Mouse (Mus musculus) stomach, embryonic 14.5 days (tissue): ENCODE results near the gene Taf11. TPM values are rescaled to one million over a fixed set of nuclear protein-coding genes. Genes with fewer than 3 reads are reported as not detected.

Source experiments
- ATAC-seq: fragments of 200-750 bp; cut with Nextera tagmentation; 2 replicates; pipeline ENCODE4 v1.8.0; 2017; ENCODE audit warnings: low read depth, moderate TSS enrichment; ENCODE audit not compliant: insufficient number of reproducible peaks, insufficient read depth, low FRiP score
- H3K27ac ChIP-seq: fragments of 300-500 bp; sonication (generic); 2 replicates; pipeline ENCODE4 v1.5.1; 2014; ENCODE audit warnings: mild to moderate bottlenecking, low read length, moderate library complexity, mixed read lengths
- H3K27me3 ChIP-seq: fragments of 300-500 bp; sonication (generic); 2 replicates; pipeline ENCODE4 v1.6.1; 2014; ENCODE audit warnings: low read length, control low read depth, mixed read lengths; ENCODE audit not compliant: control insufficient read depth, insufficient read depth
- H3K36me3 ChIP-seq: fragments of 300-500 bp; sonication (generic); 2 replicates; pipeline ENCODE4 v1.6.1; 2014; ENCODE audit warnings: mild to moderate bottlenecking, control low read depth, low read length, moderate library complexity, mixed read lengths; ENCODE audit not compliant: control insufficient read depth, insufficient read depth
- H3K4me1 ChIP-seq: fragments of 300-500 bp; sonication (generic); 2 replicates; pipeline ENCODE4 v1.6.1; 2014; ENCODE audit warnings: low read length, control low read depth, mixed read lengths; ENCODE audit not compliant: control insufficient read depth, insufficient read depth
- H3K4me2 ChIP-seq: fragments of 300-500 bp; sonication (generic); replicated peaks from 2 replicates; pipeline ENCODE4 v1.6.1; 2014; ENCODE audit warnings: low read depth, low read length, control low read depth
- H3K4me3 ChIP-seq: fragments of 300-500 bp; sonication (generic); 2 replicates; pipeline ENCODE4 v1.5.1; 2014; ENCODE audit warnings: low read depth, low read length, control low read depth
- H3K9ac ChIP-seq: fragments of 300-500 bp; sonication (generic); replicated peaks from 2 replicates; pipeline ENCODE4 v1.6.1; 2014; ENCODE audit warnings: low read depth, mild to moderate bottlenecking, control low read depth, low read length, moderate library complexity, mixed read lengths
- H3K9me3 ChIP-seq: fragments of 300-500 bp; sonication (generic); 2 replicates; pipeline ENCODE4 v1.6.1; 2016; ENCODE audit warnings: low read depth, low read length, control low read depth; ENCODE audit not compliant: control insufficient read depth
- WGBS: fragments of 180-500 bp; shearing (Covaris S2); extraction: QIAGEN DNeasy Blood & Tissue Kit; methylation state at CpG from one replicate; pipeline ENCODE4 v1.1.7; 2014; 5-methylcytosine and 5-hydroxymethylcytosine counted together
- polyA plus RNA-seq: library from polyadenylated mRNA; unstranded; fragments of >200 nt; fragmentation: Nextera tagmentation; extraction: Ambion mirVana; gene quantifications from 2 replicates; pipeline ENCODE4 v1.2.1, GENCODE M21; 2014

The Taf11 gene
- polyA plus RNA-seq, 1 experiment from 2014 or later: 63.3 TPM

- H3K4me1 ChIP-seq: peaks cover 13% of the 10 kb centered on the region; the same call in 1 of the 2 replicates
- no peak overlapping the region for H3K4me2 ChIP-seq
- H3K36me3 ChIP-seq: no peaks in the 10 kb centered on the region
- no peak overlapping the region for H3K9ac ChIP-seq
- ATAC-seq: no peak
- no peaks in the 10 kb centered on the region for H3K27me3 ChIP-seq
- no peaks in the 10 kb centered on the region for H3K9me3 ChIP-seq
- H3K27ac ChIP-seq: no peak overlapping the region
- H3K4me3 ChIP-seq: no peak overlapping the region
- WGBS: 76% methylated on average over 4 of the region's 4 CpGs
Measured at GRCm38 (mm10) chr17:27931826-27932225, 22.2 kb upstream of the Taf11 start.

- Histone ChIP-seq H3K4me1 (peaks cover 21% of the 10 kb centered on the region), H3K9me3 (no peaks in the 10 kb centered on the region), H3K27ac (no peak overlapping the region), H3K4me3 (no peak overlapping the region), H3K36me3 (no peaks in the 10 kb centered on the region), H3K27me3 (no peaks in the 10 kb centered on the region), H3K9ac (no peak overlapping the region), H3K4me2 (no peak overlapping the region)
- WGBS: 93% methylated on average over 5 of the region's 5 CpGs
- ATAC-seq: no peak
Measured at GRCm38 (mm10) chr17:27930291-27930690, 20.6 kb upstream of the Taf11 start.

- Histone ChIP-seq H3K4me2 (no peak overlapping the region), H3K4me3 (no peak overlapping the region), H3K27me3 (no peaks in the 10 kb centered on the region), H3K36me3 (no peaks in the 10 kb centered on the region), H3K9ac (no peak overlapping the region), H3K4me1 (peaks cover 24% of the 10 kb centered on the region), H3K9me3 (no peaks in the 10 kb centered on the region), H3K27ac (peak overlapping the region; percentile 40; the same call in 1 of the 2 replicates)
- 63% methylated on average over 7 of the region's 7 CpGs for WGBS
- ATAC-seq: no peak
Measured at GRCm38 (mm10) chr17:27925504-27925903, 15.9 kb upstream of the Taf11 start.

- Histone ChIP-seq H3K4me3 (no peak overlapping the region), H3K4me2 (no peak overlapping the region), H3K36me3 (no peaks in the 10 kb centered on the region), H3K27ac (peak overlapping the region; percentile 34; the same call in 1 of the 2 replicates), H3K27me3 (no peaks in the 10 kb centered on the region), H3K9me3 (no peaks in the 10 kb centered on the region), H3K9ac (no peak overlapping the region), H3K4me1 (peaks cover 24% of the 10 kb centered on the region)
- ATAC-seq: 0 out of 2 replicates have a peak, but pooled peaks have one; percentile 53
- WGBS: 30% methylated on average over 4 of the region's 4 CpGs
Measured at GRCm38 (mm10) chr17:27925054-27925453, 15.4 kb upstream of the Taf11 start.

GRCm38 (mm10) chr17:27922174-27922712 is 12.6 kb upstream of the Taf11 start:
- ATAC-seq: no peak
- H3K4me2 ChIP-seq: no peak overlapping the region
- peaks cover 24% of the 10 kb centered on the region for H3K4me1 ChIP-seq
- H3K4me3 ChIP-seq: no peak overlapping the region
- no peak overlapping the region for H3K27ac ChIP-seq
- WGBS: 60% methylated on average over 11 of the region's 11 CpGs
- H3K9ac ChIP-seq: no peak overlapping the region
- H3K27me3 ChIP-seq: no peaks in the 10 kb centered on the region
- no peaks in the 10 kb centered on the region for H3K36me3 ChIP-seq
- H3K9me3 ChIP-seq: no peaks in the 10 kb centered on the region

GRCm38 (mm10) chr17:27920676-27921075 is 11.0 kb upstream of the Taf11 start:
- WGBS: 82% methylated on average over 4 of the region's 4 CpGs
- H3K27ac ChIP-seq: no peak overlapping the region
- H3K4me1 ChIP-seq: peaks cover 19% of the 10 kb centered on the region
- no peak for ATAC-seq
- no peak overlapping the region for H3K4me3 ChIP-seq
- H3K27me3 ChIP-seq: no peaks in the 10 kb centered on the region
- H3K4me2 ChIP-seq: no peak overlapping the region
- no peaks in the 10 kb centered on the region for H3K36me3 ChIP-seq
- H3K9ac ChIP-seq: no peak overlapping the region
- no peaks in the 10 kb centered on the region for H3K9me3 ChIP-seq

GRCm38 (mm10) chr17:27916366-27916765 is 6.7 kb upstream of the Taf11 start:
- Histone ChIP-seq H3K9me3 (no peaks in the 10 kb centered on the region), H3K4me2 (no peak overlapping the region), H3K9ac (no peak overlapping the region), H3K4me3 (no peak overlapping the region), H3K36me3 (0 out of 2 replicates have a peak, but pooled peaks cover 3% of the 10 kb centered on the region), H3K27ac (no peak overlapping the region; the same call in 1 of the 2 replicates), H3K27me3 (no peaks in the 10 kb centered on the region), H3K4me1 (peaks cover 4% of the 10 kb centered on the region)
- ATAC-seq: 0 out of 2 replicates have a peak, but pooled peaks have one; percentile 56
- WGBS: 41% methylated on average over 4 of the region's 4 CpGs

GRCm38 (mm10) chr17:27914742-27915141 is 5.1 kb upstream of the Taf11 start:
- Histone ChIP-seq H3K9ac (no peak overlapping the region), H3K4me2 (no peak overlapping the region), H3K27me3 (no peaks in the 10 kb centered on the region), H3K9me3 (no peaks in the 10 kb centered on the region), H3K4me3 (no peak overlapping the region), H3K36me3 (0 out of 2 replicates have a peak, but pooled peaks cover 3% of the 10 kb centered on the region), H3K4me1 (peaks cover 8% of the 10 kb centered on the region), H3K27ac (no peak overlapping the region)
- WGBS: 63% methylated on average over 4 of the region's 4 CpGs
- ATAC-seq: no peak

GRCm38 (mm10) chr17:27911371-27911770 is 1.7 kb upstream of the Taf11 start:
- H3K4me2 ChIP-seq: no peak overlapping the region
- no peak overlapping the region for H3K9ac ChIP-seq
- no peak for ATAC-seq
- H3K36me3 ChIP-seq: 0 out of 2 replicates have a peak, but pooled peaks cover 3% of the 10 kb centered on the region
- H3K4me3 ChIP-seq: no peak overlapping the region
- H3K9me3 ChIP-seq: no peaks in the 10 kb centered on the region
- 91% methylated on average over 7 of the region's 7 CpGs for WGBS
- H3K27ac ChIP-seq: no peak overlapping the region
- H3K27me3 ChIP-seq: no peaks in the 10 kb centered on the region
- H3K4me1 ChIP-seq: peaks cover 20% of the 10 kb centered on the region
